Mouse (Mus musculus) small intestine, adult 2 months (tissue): ENCODE results near the gene Limd1. TPM values are rescaled to one million over a fixed set of nuclear protein-coding genes. Genes with fewer than 3 reads are reported as not detected.
"Not testable (repeated sequence)": the region's sequence is repeated elsewhere in the genome, so short reads cannot be mapped to it uniquely, and the experiment has no call there.

Source experiments
- H3K27ac ChIP-seq: fragments of 200-500 bp; 2 replicates; pipeline ENCODE4 v1.5.1; 2012; ENCODE audit warnings: low read depth, low read length, control low read depth, inconsistent platforms; ENCODE audit not compliant: insufficient read depth
- H3K27me3 ChIP-seq: fragments of 200-500 bp; 2 replicates; pipeline ENCODE4 v1.6.1; 2012; ENCODE audit warnings: mild to moderate bottlenecking, moderate library complexity, low read length, inconsistent platforms; ENCODE audit not compliant: control insufficient read depth, insufficient read depth
- H3K36me3 ChIP-seq: fragments of 200-500 bp; 2 replicates; pipeline ENCODE4 v1.6.1; 2012; ENCODE audit warnings: mild to moderate bottlenecking, low read length, control low read depth, inconsistent platforms; ENCODE audit not compliant: control insufficient read depth, insufficient read depth
- H3K4me1 ChIP-seq: fragments of 200-500 bp; 2 replicates; pipeline ENCODE4 v1.6.1; 2012; ENCODE audit warnings: low read length, inconsistent platforms, mixed read lengths; ENCODE audit not compliant: control insufficient read depth, insufficient read depth, insufficient read length
- H3K4me3 ChIP-seq: fragments of 200-500 bp; 2 replicates; pipeline ENCODE4 v1.5.1; 2012; ENCODE audit warnings: low read depth, mild to moderate bottlenecking, control low read depth, inconsistent platforms, low read length, moderate library complexity
- CTCF ChIP-seq: fragments of 200-500 bp; IDR thresholded peaks from 2 replicates; pipeline ENCODE4 v1.5.1; 2012; ENCODE audit warnings: low read depth, mild to moderate bottlenecking, control low read depth, inconsistent platforms, low read length, moderate library complexity, mixed read lengths; ENCODE audit not compliant: insufficient replicate concordance, insufficient read length; ENCODE audit errors: extremely low read depth
- POLR2A ChIP-seq: fragments of 200-500 bp; IDR thresholded peaks from 2 replicates; pipeline ENCODE4 v1.6.1; 2012; ENCODE audit warnings: low read depth, mild to moderate bottlenecking, control low read depth, inconsistent platforms, low read length, moderate library complexity
- WGBS: fragments of 180-500 bp; shearing (Covaris S2); methylation state at CpG from one replicate; pipeline ENCODE4 v1.1.7; 2018; 5-methylcytosine and 5-hydroxymethylcytosine counted together
- polyA plus RNA-seq: library from polyadenylated mRNA; depleted of rRNA; stranded (reverse); fragments of >200 nt; gene quantifications from 2 replicates; pipeline ENCODE4 v1.2.3, GENCODE M21; 2012; rRNA removed

Limd1 gene
- 16.7 and 54.0 TPM in 2 replicates for polyA plus RNA-seq

GRCm38 (mm10) chr9:123478586-123479195 is at the start of gene Limd1:
Gene Limd1, plus strand, starts transcription at chr9:123478706.
- 2% methylated on average over 45 of the region's 57 CpGs for WGBS
- peaks cover 28% of the 10 kb centered on the region for H3K4me1 ChIP-seq
- TF ChIP-seq CTCF = peak; percentile 36; the same call in 1 of the 2 replicates
- TF ChIP-seq POLR2A = peak; percentile 71

GRCm38 (mm10) chr9:123429863-123430262 is 48.6 kb upstream of the Limd1 start:
- Histone ChIP-seq H3K27ac (no peak overlapping the region), H3K4me3 (no peak overlapping the region), H3K36me3 (peaks cover 11% of the 10 kb centered on the region), H3K4me1 (0 out of 2 replicates have a peak, but pooled peaks cover 2% of the 10 kb centered on the region), H3K27me3 (no peaks in the 10 kb centered on the region)
- TF ChIP-seq CTCF = no peak
- TF ChIP-seq POLR2A = no peak
- 93% methylated on average over 4 of the region's 4 CpGs for WGBS

More at GRCm38 (mm10) chr9:123478586-123479195, at the start of gene Limd1:
- H3K4me3 ChIP-seq = peak within 1 kb of the TSS; percentile 86
- H3K36me3 ChIP-seq = peaks cover 18% of the 10 kb centered on the region
- H3K27me3 ChIP-seq = no peaks in the 10 kb centered on the region
- peak within 1 kb of the TSS; percentile 78 for H3K27ac ChIP-seq

GRCm38 (mm10) chr9:123430973-123431372 is 47.5 kb upstream of the Limd1 start:
- no peaks in the 10 kb centered on the region for H3K27me3 ChIP-seq
- 0 out of 2 replicates have a peak, but pooled peaks cover 2% of the 10 kb centered on the region for H3K4me1 ChIP-seq
- H3K27ac ChIP-seq = no peak overlapping the region
- no peak for TF ChIP-seq POLR2A
- TF ChIP-seq CTCF = no peak
- no peak overlapping the region for H3K4me3 ChIP-seq
- H3K36me3 ChIP-seq = peaks cover 15% of the 10 kb centered on the region

GRCm38 (mm10) chr9:123438223-123438622 is 40.3 kb upstream of the Limd1 start:
- no peaks in the 10 kb centered on the region for H3K4me1 ChIP-seq
- TF ChIP-seq CTCF (no peak), POLR2A (no peak)
- peaks cover 37% of the 10 kb centered on the region for H3K36me3 ChIP-seq
- H3K27me3 ChIP-seq = no peaks in the 10 kb centered on the region
- H3K4me3 ChIP-seq = no peak overlapping the region
- no peak overlapping the region for H3K27ac ChIP-seq
- 82% methylated on average over 2 of the region's 2 CpGs for WGBS

- TF ChIP-seq CTCF = no peak
- TF ChIP-seq POLR2A = no peak
- Histone ChIP-seq H3K4me3 (no peak overlapping the region), H3K27me3 (no peaks in the 10 kb centered on the region), H3K36me3 (peaks cover 29% of the 10 kb centered on the region), H3K27ac (no peak overlapping the region), H3K4me1 (no peaks in the 10 kb centered on the region)
- 64% methylated on average over 5 of the region's 5 CpGs for WGBS
These were observed 38.1 kb upstream of the Limd1 start for GRCm38 (mm10) chr9:123440230-123441058.

DNA sequence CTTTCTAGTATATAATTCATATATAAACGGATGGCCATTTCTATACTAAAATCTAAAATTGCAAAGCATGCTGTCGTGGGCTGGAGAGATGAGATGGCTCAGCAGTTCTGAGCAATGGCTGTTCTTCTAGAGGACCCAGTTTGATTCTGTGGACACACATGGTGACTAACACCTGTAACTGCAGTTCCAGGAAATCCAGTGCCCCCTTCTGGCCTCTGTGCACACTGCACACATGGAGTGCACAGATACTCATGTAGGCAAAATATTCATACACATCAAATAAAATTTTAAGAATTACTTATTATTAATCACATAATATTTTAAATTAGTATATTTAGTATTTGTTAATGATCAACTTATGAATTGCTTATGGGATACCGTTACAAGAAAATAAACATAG is 31.4 kb upstream of the Limd1 start:
- not testable (repeated sequence) for H3K27me3 ChIP-seq, H3K27ac ChIP-seq, H3K4me1 ChIP-seq, H3K4me3 ChIP-seq, H3K36me3 ChIP-seq
- WGBS = 95% methylated on average over 3 of the region's 3 CpGs

DNA sequence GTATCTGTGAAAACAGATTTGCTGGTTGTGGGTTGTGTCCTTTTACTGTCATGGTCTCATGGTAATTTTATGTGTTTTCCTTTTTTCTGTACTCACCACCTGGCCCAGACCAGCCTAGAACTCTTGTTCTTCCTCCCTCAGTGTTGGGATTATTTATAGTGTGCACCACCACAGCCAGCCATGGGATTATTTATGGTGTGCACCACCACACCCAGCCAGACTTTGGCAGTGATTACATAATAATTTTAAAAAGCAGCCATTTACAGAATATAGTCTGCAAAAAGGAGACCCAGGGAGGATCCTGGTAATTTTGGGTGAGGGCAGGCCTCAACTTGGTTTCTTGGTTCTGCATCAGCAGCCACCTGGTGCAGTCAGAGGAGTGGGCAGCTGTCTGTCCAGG is 29.9 kb upstream of the Limd1 start:
- TF ChIP-seq POLR2A (no peak), CTCF (no peak)

More for the DNA sequence above, 29.9 kb upstream of the Limd1 start:
- H3K27me3 ChIP-seq = no peaks in the 10 kb centered on the region
- H3K4me1 ChIP-seq = no peaks in the 10 kb centered on the region
- H3K36me3 ChIP-seq = peaks cover 4% of the 10 kb centered on the region
- H3K4me3 ChIP-seq = no peak overlapping the region
- H3K27ac ChIP-seq = no peak overlapping the region
